Mouse (Mus musculus) liver, embryonic 14.5 days (tissue): ENCODE measurements around the gene Nat8f6.
"Not testable (repeated sequence)": the region's sequence is repeated elsewhere in the genome, so short reads cannot be mapped to it uniquely, and the experiment has no call there.

Experiments used
- CTCF ChIP-seq: IDR thresholded peaks from 2 replicates; pipeline ENCODE4 v1.5.1; 2016; ENCODE audit warnings: antibody characterized with exemption, low read depth, control low read depth
- EP300 ChIP-seq: IDR thresholded peaks from 2 replicates; pipeline ENCODE4 v1.6.1; 2016; ENCODE audit warnings: antibody characterized with exemption, low read depth

DNA sequence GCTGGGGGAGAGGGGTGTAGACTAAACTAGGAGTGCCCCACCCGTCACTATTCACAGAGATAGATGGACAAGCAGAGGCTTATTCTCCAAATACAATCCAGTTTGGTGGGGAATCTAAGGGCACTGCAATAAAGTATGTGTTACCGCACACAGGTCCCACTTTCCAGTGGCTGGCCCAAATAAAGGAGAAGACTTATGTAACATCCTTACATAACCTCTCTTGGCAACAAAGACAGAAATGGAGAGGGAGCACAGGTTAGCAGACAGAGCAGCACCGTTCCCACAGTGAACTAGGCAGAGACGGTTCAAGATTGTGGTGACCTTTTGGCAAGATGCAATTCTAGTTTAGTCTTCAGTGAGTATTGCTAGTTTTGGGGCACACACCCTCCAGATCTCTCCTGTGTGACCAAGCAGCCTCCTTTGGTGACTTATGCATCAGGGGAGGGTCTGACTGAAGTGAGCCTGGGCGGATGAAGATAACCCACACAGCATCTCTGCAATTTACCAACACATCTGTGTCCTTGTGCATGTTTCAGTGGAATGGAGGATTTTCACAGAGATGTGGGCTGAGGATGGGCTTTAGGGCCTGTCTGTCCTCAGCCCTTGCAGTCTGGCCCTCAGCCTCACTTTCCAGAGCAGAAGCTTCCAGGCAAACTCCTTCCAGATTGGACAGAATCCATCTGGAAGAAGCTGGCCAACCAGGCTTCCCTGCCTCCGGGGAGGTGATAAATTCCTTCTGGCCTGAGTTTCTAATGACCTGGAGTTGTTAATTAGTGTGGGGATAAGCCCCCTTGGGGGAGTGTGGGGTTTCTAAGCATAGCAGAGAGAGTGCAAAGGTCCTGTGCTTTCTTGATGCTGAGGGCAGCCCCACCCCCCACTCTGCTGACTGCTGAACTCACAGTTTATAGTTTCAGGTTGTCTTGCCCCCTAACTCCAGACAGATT is 57.4 kb downstream of the Nat8f6 start:
- TF ChIP-seq CTCF, EP300: not testable (repeated sequence)
